Mouse (Mus musculus): Measurements from ENCODE around the gene Etd. TPM values are rescaled to one million over a fixed set of nuclear protein-coding genes. Genes with fewer than 3 reads are reported as not detected.

Gene Etd
- not detected in 2 replicates for polyA plus RNA-seq (2015; fragmentation: Nextera tagmentation; extraction: Ambion mirVana)

GRCm38 (mm10) chrX:53434618-53435017, at the start of gene Etd:
TSS of gene Etd (plus strand) at chrX:53434918.

Other genes with a start within 250 kb of the Etd start
- 0.14 and 0.25 TPM in 2 replicates for gene Plac1, start 194.8 kb upstream of the Etd start, polyA plus RNA-seq (2015; fragmentation: Nextera tagmentation; extraction: Ambion mirVana)
- gene Fam122b, start 165.1 kb upstream of the Etd start, polyA plus RNA-seq (2015; fragmentation: Nextera tagmentation; extraction: Ambion mirVana): 3.0 and 3.2 TPM in 2 replicates
- not detected in 2 replicates for gene Fam122c, start 161.5 kb upstream of the Etd start, polyA plus RNA-seq (2015; fragmentation: Nextera tagmentation; extraction: Ambion mirVana)
- gene Mospd1, start 64.4 kb upstream of the Etd start, polyA plus RNA-seq (2015; fragmentation: Nextera tagmentation; extraction: Ambion mirVana): 25.6 and 29.5 TPM in 2 replicates
- gene Rtl8c, start 173.1 kb downstream of the Etd start, polyA plus RNA-seq (2015; fragmentation: Nextera tagmentation; extraction: Ambion mirVana): 273 and 293 TPM in 2 replicates
- gene Gm14597, start 174.1 kb downstream of the Etd start, polyA plus RNA-seq (2015; fragmentation: Nextera tagmentation; extraction: Ambion mirVana): not detected in 2 replicates
- gene Rtl8a, start 208.8 kb downstream of the Etd start, polyA plus RNA-seq (2015; fragmentation: Nextera tagmentation; extraction: Ambion mirVana): 333 and 368 TPM in 2 replicates
- 262 and 280 TPM in 2 replicates for gene Rtl8b, start 235.5 kb downstream of the Etd start, polyA plus RNA-seq (2015; fragmentation: Nextera tagmentation; extraction: Ambion mirVana)